In genomic region chr5:33694848-33695717, GRCm38 (mm10) we compare ENCODE assay signal across 7 mouse cellular contexts. TPM values are rescaled to one million over a fixed set of nuclear protein-coding genes. Genes with fewer than 3 reads are reported as not detected.
DNase-seq lines count a peak whose midpoint lies in the region; ATAC-seq and TF ChIP-seq lines count a peak whose summit lies in the region.

No protein-coding gene starts in this region.

- DNase-seq in G1E (ENCODE audit: low spot score), result no peak
- DNase-seq in liver, embryonic 13.5 days, result no peak
- peak; percentile 83 for DNase-seq in yolk sac, embryonic 10.5 days (ENCODE audit: low spot score)

- no peaks in the 10 kb centered on the region for H3K9me3 ChIP-seq in G1E (replicated peaks)
- H3K9me3 ChIP-seq in kidney, embryonic 16.5 days (ENCODE audit: low read length), result no peaks in the 10 kb centered on the region
- no peaks in the 10 kb centered on the region for H3K9me3 ChIP-seq in liver, embryonic 13.5 days (replicated peaks)
- H3K9me3 ChIP-seq in neural tube, embryonic 13.5 days, result no peaks in the 10 kb centered on the region

- peak overlapping the region; percentile 72 for H3K9ac ChIP-seq in kidney, embryonic 16.5 days (replicated peaks; ENCODE audit: low read length)
- H3K9ac ChIP-seq in liver, embryonic 13.5 days, result peak overlapping the region; percentile 63
- peak overlapping the region; percentile 68 for H3K9ac ChIP-seq in neural tube, embryonic 13.5 days

- H3K4me1 ChIP-seq in G1E (ENCODE audit: insufficient read depth, low read depth, low read length), result peaks cover 2% of the 10 kb centered on the region
- no peaks in the 10 kb centered on the region for H3K4me1 ChIP-seq in bone marrow macrophage, adult 2 months (ENCODE audit: control insufficient read depth, insufficient read depth, low read length)
- H3K4me1 ChIP-seq in kidney, embryonic 16.5 days (ENCODE audit: insufficient read depth, low read length), result peaks cover 49% of the 10 kb centered on the region
- peaks cover 43% of the 10 kb centered on the region for H3K4me1 ChIP-seq in liver, embryonic 13.5 days (replicated peaks)
- peaks cover 91% of the 10 kb centered on the region for H3K4me1 ChIP-seq in neural tube, embryonic 13.5 days (replicated peaks)

- peaks cover 76% of the 10 kb centered on the region for H3K27me3 ChIP-seq in G1E (ENCODE audit: insufficient read depth, low read length)
- peaks cover 6% of the 10 kb centered on the region; the same call in 1 of the 2 replicates for H3K27me3 ChIP-seq in kidney, embryonic 16.5 days (ENCODE audit: insufficient read depth, low read length)
- peaks cover 71% of the 10 kb centered on the region for H3K27me3 ChIP-seq in liver, embryonic 13.5 days
- peaks cover 79% of the 10 kb centered on the region for H3K27me3 ChIP-seq in neural tube, embryonic 13.5 days

- H3K4me2 ChIP-seq in kidney, embryonic 16.5 days (replicated peaks; ENCODE audit: low read depth, low read length), result peak overlapping the region; percentile 93
- peak overlapping the region; percentile 67 for H3K4me2 ChIP-seq in liver, embryonic 13.5 days
- H3K4me2 ChIP-seq in neural tube, embryonic 13.5 days, result peak overlapping the region; percentile 80

- TF ChIP-seq POLR2A in bone marrow macrophage, adult 2 months (IDR thresholded peaks at IDR 0.05; ENCODE audit: borderline replicate concordance, low read depth, low read length), result no peak

- no peaks in the 10 kb centered on the region for H3K36me3 ChIP-seq in G1E (replicated peaks)
- H3K36me3 ChIP-seq in kidney, embryonic 16.5 days (ENCODE audit: insufficient read depth, low read length), result no peaks in the 10 kb centered on the region
- H3K36me3 ChIP-seq in liver, embryonic 13.5 days, result no peaks in the 10 kb centered on the region
- no peaks in the 10 kb centered on the region for H3K36me3 ChIP-seq in neural tube, embryonic 13.5 days

- no peak for ATAC-seq in G1E (ENCODE audit: extremely low read depth, insufficient number of reproducible peaks, low FRiP score, poor library complexity, severe bottlenecking)
- ATAC-seq in granulocyte monocyte progenitor cell, adult 5-6 weeks (replicated peaks; ENCODE audit: poor library complexity, severe bottlenecking), result peak; percentile 40
- ATAC-seq in kidney, embryonic 16.5 days (ENCODE audit: low FRiP score, low TSS enrichment), result peak; percentile 68
- peak; percentile 69 for ATAC-seq in liver, embryonic 13.5 days (ENCODE audit: low read depth)
- ATAC-seq in neural tube, embryonic 13.5 days (ENCODE audit: low read depth), result peak; percentile 57

- no peak for TF ChIP-seq CTCF in G1E (IDR thresholded peaks at IDR 0.05; ENCODE audit: low read depth, low read length)
- TF ChIP-seq CTCF in bone marrow macrophage, adult 2 months (IDR thresholded peaks at IDR 0.05; ENCODE audit: low read depth, low read length), result no peak

- H3K4me3 ChIP-seq in G1E (ENCODE audit: low read depth, low read length), result peak overlapping the region; percentile 41; the same call in 1 of the 2 replicates
- H3K4me3 ChIP-seq in bone marrow macrophage, adult 2 months (ENCODE audit: insufficient read depth, low read length), result peak overlapping the region; percentile 28
- H3K4me3 ChIP-seq in kidney, embryonic 16.5 days (ENCODE audit: low read length), result peak overlapping the region; percentile 43
- peak overlapping the region; percentile 49 for H3K4me3 ChIP-seq in liver, embryonic 13.5 days (replicated peaks)
- H3K4me3 ChIP-seq in neural tube, embryonic 13.5 days, result peak overlapping the region; percentile 45

- no peak overlapping the region for H3K27ac ChIP-seq in bone marrow macrophage, adult 2 months (ENCODE audit: insufficient read depth, low read depth, low read length)
- H3K27ac ChIP-seq in kidney, embryonic 16.5 days (ENCODE audit: low read length), result peak overlapping the region; percentile 25; the same call in 1 of the 2 replicates
- peak overlapping the region; percentile 55 for H3K27ac ChIP-seq in liver, embryonic 13.5 days
- H3K27ac ChIP-seq in neural tube, embryonic 13.5 days (replicated peaks), result peak overlapping the region; percentile 68

- WGBS in kidney, embryonic 16.5 days, result 3% methylated on average over 65 of the region's 71 CpGs
- 6% methylated on average over 65 of the region's 71 CpGs for WGBS in liver, embryonic 13.5 days (ENCODE audit: insufficient replicate concordance)
- 2% methylated on average over 52 of the region's 71 CpGs for whole genome bisulfite sequencing in neural tube, embryonic 13.5 days

RNA-seq across cellular contexts. Expression of gene Fgfr3, which starts 26.4 kb away (rescaled TPM):
- not detected in 2 replicates for total RNA-seq in G1E (2014; fragmentation: Nextera tagmentation)
- 0.12 and 0.22 TPM in 2 replicates for total RNA-seq in G1E (2017)
- polyA plus RNA-seq in G1E (2012), result 0.03 TPM in 1 of 2 replicates, not detected in the other
- polyA plus RNA-seq in bone marrow macrophage, adult 2 months (2012; ENCODE audit: insufficient read depth, insufficient read length, missing spikeins), result not detected in 2 replicates
- not detected in 2 replicates for total RNA-seq in granulocyte monocyte progenitor cell, adult 5-6 weeks (2014; fragmentation: Nextera tagmentation)
- not detected in 2 replicates for total RNA-seq in granulocyte monocyte progenitor cell, adult 5-6 weeks (2017)
- 19.1 and 21.9 TPM in 2 replicates for polyA plus RNA-seq in kidney, embryonic 16.5 days (2015; fragmentation: Nextera tagmentation; extraction: Ambion mirVana)
- polyA plus RNA-seq in liver, embryonic 13.5 days (2015; fragmentation: Nextera tagmentation; extraction: Ambion mirVana), result 1.7 and 2.7 TPM in 2 replicates
- polyA plus RNA-seq in neural tube, embryonic 13.5 days (2015; fragmentation: Nextera tagmentation; extraction: Ambion mirVana), result 42.3 and 44.9 TPM in 2 replicates

RNA-seq across cellular contexts. Expression of gene Tmem129, which starts 36.9 kb away (rescaled TPM):
- total RNA-seq in G1E (2014; fragmentation: Nextera tagmentation), result 20.7 and 22.3 TPM in 2 replicates
- total RNA-seq in G1E (2017), result 29.2 and 30.0 TPM in 2 replicates
- polyA plus RNA-seq in G1E (2012), result 12.9 and 13.7 TPM in 2 replicates
- polyA plus RNA-seq in bone marrow macrophage, adult 2 months (2012; ENCODE audit: insufficient read depth, insufficient read length, missing spikeins), result 11.4 and 14.4 TPM in 2 replicates
- 15.0 and 27.7 TPM in 2 replicates for total RNA-seq in granulocyte monocyte progenitor cell, adult 5-6 weeks (2014; fragmentation: Nextera tagmentation)
- total RNA-seq in granulocyte monocyte progenitor cell, adult 5-6 weeks (2017), result 19.7 and 26.2 TPM in 2 replicates
- 48.5 and 50.8 TPM in 2 replicates for polyA plus RNA-seq in kidney, embryonic 16.5 days (2015; fragmentation: Nextera tagmentation; extraction: Ambion mirVana)
- polyA plus RNA-seq in liver, embryonic 13.5 days (2015; fragmentation: Nextera tagmentation; extraction: Ambion mirVana), result 20.2 and 21.9 TPM in 2 replicates
- polyA plus RNA-seq in neural tube, embryonic 13.5 days (2015; fragmentation: Nextera tagmentation; extraction: Ambion mirVana), result 24.7 and 27.6 TPM in 2 replicates

RNA-seq across cellular contexts. Expression of gene Tacc3, which starts 37.2 kb away (rescaled TPM):
- total RNA-seq in G1E (2014; fragmentation: Nextera tagmentation) (112 and 119 TPM in 2 replicates), G1E (2017) (150 and 155 TPM in 2 replicates)
- polyA plus RNA-seq in G1E (2012), result 81.8 and 94.2 TPM in 2 replicates
- 58.6 and 69.4 TPM in 2 replicates for polyA plus RNA-seq in bone marrow macrophage, adult 2 months (2012; ENCODE audit: insufficient read depth, insufficient read length, missing spikeins)
- total RNA-seq in granulocyte monocyte progenitor cell, adult 5-6 weeks (2014; fragmentation: Nextera tagmentation), result 79.1 and 81.0 TPM in 2 replicates
- 186 and 201 TPM in 2 replicates for total RNA-seq in granulocyte monocyte progenitor cell, adult 5-6 weeks (2017)
- polyA plus RNA-seq in kidney, embryonic 16.5 days (2015; fragmentation: Nextera tagmentation; extraction: Ambion mirVana), result 186 and 192 TPM in 2 replicates
- 158 and 183 TPM in 2 replicates for polyA plus RNA-seq in liver, embryonic 13.5 days (2015; fragmentation: Nextera tagmentation; extraction: Ambion mirVana)
- polyA plus RNA-seq in neural tube, embryonic 13.5 days (2015; fragmentation: Nextera tagmentation; extraction: Ambion mirVana), result 40.7 and 46.3 TPM in 2 replicates

RNA-seq across cellular contexts. Expression of gene Slbp, which starts 42.7 kb away (rescaled TPM):
- total RNA-seq in G1E (2014; fragmentation: Nextera tagmentation) (168 and 174 TPM in 2 replicates), G1E (2017) (373 and 386 TPM in 2 replicates)
- 174 and 196 TPM in 2 replicates for polyA plus RNA-seq in G1E (2012)
- polyA plus RNA-seq in bone marrow macrophage, adult 2 months (2012; ENCODE audit: insufficient read depth, insufficient read length, missing spikeins), result 77.1 and 84.1 TPM in 2 replicates
- total RNA-seq in granulocyte monocyte progenitor cell, adult 5-6 weeks (2014; fragmentation: Nextera tagmentation), result 154 and 174 TPM in 2 replicates
- 251 and 253 TPM in 2 replicates for total RNA-seq in granulocyte monocyte progenitor cell, adult 5-6 weeks (2017)
- 227 and 228 TPM in 2 replicates for polyA plus RNA-seq in kidney, embryonic 16.5 days (2015; fragmentation: Nextera tagmentation; extraction: Ambion mirVana)
- 319 and 390 TPM in 2 replicates for polyA plus RNA-seq in liver, embryonic 13.5 days (2015; fragmentation: Nextera tagmentation; extraction: Ambion mirVana)
- polyA plus RNA-seq in neural tube, embryonic 13.5 days (2015; fragmentation: Nextera tagmentation; extraction: Ambion mirVana), result 113 and 132 TPM in 2 replicates
